Mouse (Mus musculus) ES-Bruce4 (cell line): ENCODE data around the gene Fam32a. TPM values are rescaled to one million over a fixed set of nuclear protein-coding genes. Genes with fewer than 3 reads are reported as not detected.

Experiments
- H3K27ac ChIP-seq: 2 replicates; pipeline ENCODE4 v1.5.1; 2012; ENCODE audit warnings: low read length, inconsistent platforms; ENCODE audit not compliant: insufficient read depth
- H3K27me3 ChIP-seq: 2 replicates; pipeline ENCODE4 v1.6.1; 2012; ENCODE audit warnings: mild to moderate bottlenecking, low read length, inconsistent platforms; ENCODE audit not compliant: control insufficient read depth, poor library complexity, insufficient read depth, severe bottlenecking
- H3K36me3 ChIP-seq: 2 replicates; pipeline ENCODE4 v1.6.1; 2012; ENCODE audit warnings: inconsistent platforms, mild to moderate bottlenecking, low read length, moderate library complexity; ENCODE audit not compliant: control insufficient read depth, poor library complexity, insufficient read depth, severe bottlenecking
- H3K4me1 ChIP-seq: one replicate; pipeline ENCODE4 v1.8.1; 2011; ENCODE audit warnings: low read length; ENCODE audit not compliant: control insufficient read depth, insufficient read depth
- H3K4me3 ChIP-seq: 2 replicates; pipeline ENCODE4 v1.5.1; 2011; ENCODE audit warnings: low read depth, mild to moderate bottlenecking, low read length
- H3K9ac ChIP-seq: 2 replicates; pipeline ENCODE4 v1.6.1; 2012; ENCODE audit warnings: low read depth, mild to moderate bottlenecking, inconsistent platforms; ENCODE audit not compliant: poor library complexity, severe bottlenecking
- H3K9me3 ChIP-seq: replicated peaks from 2 replicates; pipeline ENCODE4 v1.6.1; 2012; ENCODE audit warnings: mild to moderate bottlenecking, low read length, inconsistent platforms; ENCODE audit not compliant: control insufficient read depth, poor library complexity, insufficient read depth, severe bottlenecking
- CTCF ChIP-seq: IDR thresholded peaks from one replicate; pipeline ENCODE4 v1.8.1; 2011; ENCODE audit warnings: low read depth, low read length
- EP300 ChIP-seq: IDR thresholded peaks from 2 replicates; pipeline ENCODE4 v1.6.1; 2011; ENCODE audit warnings: low read depth, low read length; ENCODE audit not compliant: insufficient read depth
- POLR2A ChIP-seq: IDR thresholded peaks from one replicate; pipeline ENCODE4 v1.8.1; 2011; ENCODE audit warnings: low read length; ENCODE audit not compliant: insufficient read depth
- polyA plus RNA-seq: library from polyadenylated mRNA; stranded (reverse); fragments of >200 nt; gene quantifications from 2 replicates; pipeline ENCODE4 v1.2.4, GENCODE M21; 2011; ENCODE audit warnings: low read depth; ENCODE audit not compliant: missing spikeins, insufficient read depth, insufficient read length

Fam32a gene
- polyA plus RNA-seq, 1 experiment = 45.1 TPM

DNA sequence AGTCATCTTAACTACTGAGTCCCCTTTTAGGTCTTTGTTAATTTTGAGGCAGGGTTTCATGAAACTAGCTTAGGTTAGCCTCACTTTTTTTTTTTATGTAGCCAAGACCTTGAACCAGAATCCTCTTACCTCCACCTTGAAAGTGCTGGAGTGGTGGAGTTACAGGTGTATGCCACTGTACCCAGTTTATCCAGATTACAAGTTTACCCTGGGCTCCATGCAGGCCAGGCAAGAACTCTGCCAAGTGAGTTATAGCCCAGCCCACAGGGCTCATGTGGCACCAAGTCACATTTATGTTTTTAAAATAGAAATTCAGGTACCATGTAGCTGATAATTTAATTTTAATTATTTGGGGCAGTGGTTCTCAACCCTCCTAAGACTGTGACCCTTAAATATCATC is 41.9 kb downstream of the Fam32a start:
- TF ChIP-seq POLR2A (no peak), EP300 (no peak), CTCF (no peak)
- Histone ChIP-seq H3K27me3 (no peaks in the 10 kb centered on the region), H3K27ac (no peak overlapping the region)

DNA sequence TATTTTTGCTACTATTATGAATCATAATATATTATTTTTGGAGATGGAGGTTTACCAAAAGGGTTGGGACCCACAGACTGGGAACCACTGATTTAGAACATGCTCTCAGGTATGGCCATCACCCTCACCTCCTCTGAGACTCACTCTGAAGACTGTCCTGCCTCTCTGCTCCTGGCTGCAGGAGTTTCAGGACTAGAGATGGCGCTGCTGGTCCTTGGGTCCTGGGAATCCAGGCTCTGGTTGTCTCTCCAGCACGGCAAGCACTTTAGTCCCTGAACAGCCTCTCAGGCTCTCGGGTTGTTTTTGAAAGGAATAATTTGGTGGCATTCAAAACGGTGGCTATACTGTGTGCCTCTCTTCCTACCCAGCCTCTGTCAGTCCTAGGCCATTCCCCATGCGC is 42.3 kb downstream of the Fam32a start:
- Histone ChIP-seq H3K36me3 (no peaks in the 10 kb centered on the region), H3K27me3 (no peaks in the 10 kb centered on the region), H3K9me3 (no peaks in the 10 kb centered on the region), H3K9ac (no peak overlapping the region), H3K27ac (no peak overlapping the region), H3K4me1 (peaks cover 2% of the 10 kb centered on the region), H3K4me3 (no peak overlapping the region)
- peak; percentile 74 for TF ChIP-seq CTCF
- TF ChIP-seq EP300 = no peak
- no peak for TF ChIP-seq POLR2A

More for the DNA sequence above, 41.9 kb downstream of the Fam32a start:
- Histone ChIP-seq H3K4me1 (peaks cover 2% of the 10 kb centered on the region), H3K9me3 (no peaks in the 10 kb centered on the region), H3K36me3 (no peaks in the 10 kb centered on the region), H3K4me3 (no peak overlapping the region), H3K9ac (no peak overlapping the region)

DNA sequence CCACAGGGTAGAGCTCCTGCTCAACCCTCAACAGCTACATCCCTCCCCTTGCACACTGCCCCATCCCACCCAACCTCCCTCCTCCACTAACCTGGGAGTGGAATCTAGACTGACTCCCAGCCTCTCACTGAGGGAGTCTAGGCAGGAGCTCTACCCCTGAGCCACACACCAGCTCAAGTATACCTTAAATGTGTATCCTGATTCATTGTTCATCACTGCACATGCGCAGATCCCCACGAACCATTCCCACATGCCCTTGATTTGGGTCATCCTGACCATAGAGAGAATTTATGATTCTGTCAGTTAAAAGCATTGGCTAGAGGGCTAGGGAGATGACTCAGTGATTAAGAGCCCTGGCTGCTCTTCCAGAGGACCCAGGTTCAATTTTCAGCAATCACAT is 43.2 kb downstream of the Fam32a start:
- Histone ChIP-seq H3K9ac (no peak overlapping the region), H3K9me3 (no peaks in the 10 kb centered on the region), H3K4me3 (no peak overlapping the region), H3K36me3 (no peaks in the 10 kb centered on the region), H3K4me1 (peaks cover 2% of the 10 kb centered on the region), H3K27me3 (no peaks in the 10 kb centered on the region), H3K27ac (no peak overlapping the region)
- TF ChIP-seq POLR2A = no peak
- no peak for TF ChIP-seq CTCF
- no peak for TF ChIP-seq EP300

DNA sequence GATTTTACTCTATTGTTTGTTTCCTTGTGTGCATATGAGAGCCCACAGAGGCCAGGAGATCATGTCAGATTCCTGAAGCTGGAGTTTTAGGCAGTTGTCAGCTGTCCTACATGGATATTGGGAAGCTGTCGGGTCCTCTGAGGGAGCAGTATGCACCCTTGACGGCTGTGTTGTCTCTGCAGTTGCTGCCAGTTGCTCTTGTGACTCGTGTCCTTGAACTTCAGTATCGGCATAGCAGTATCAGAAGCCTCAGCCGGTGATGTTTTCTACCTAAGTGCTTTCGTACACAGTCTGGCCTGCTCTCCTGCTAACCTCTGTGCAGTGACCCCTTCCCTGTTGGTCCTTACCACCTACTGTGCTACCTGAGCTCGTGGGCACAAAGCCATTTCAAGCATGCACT is 43.9 kb downstream of the Fam32a start:
- H3K4me3 ChIP-seq = no peak overlapping the region
- H3K4me1 ChIP-seq = peaks cover 2% of the 10 kb centered on the region
- H3K36me3 ChIP-seq = no peaks in the 10 kb centered on the region
- no peak for TF ChIP-seq CTCF
- no peak for TF ChIP-seq POLR2A
- no peak overlapping the region for H3K9ac ChIP-seq
- no peaks in the 10 kb centered on the region for H3K9me3 ChIP-seq
- H3K27me3 ChIP-seq = no peaks in the 10 kb centered on the region
- H3K27ac ChIP-seq = no peak overlapping the region

DNA sequence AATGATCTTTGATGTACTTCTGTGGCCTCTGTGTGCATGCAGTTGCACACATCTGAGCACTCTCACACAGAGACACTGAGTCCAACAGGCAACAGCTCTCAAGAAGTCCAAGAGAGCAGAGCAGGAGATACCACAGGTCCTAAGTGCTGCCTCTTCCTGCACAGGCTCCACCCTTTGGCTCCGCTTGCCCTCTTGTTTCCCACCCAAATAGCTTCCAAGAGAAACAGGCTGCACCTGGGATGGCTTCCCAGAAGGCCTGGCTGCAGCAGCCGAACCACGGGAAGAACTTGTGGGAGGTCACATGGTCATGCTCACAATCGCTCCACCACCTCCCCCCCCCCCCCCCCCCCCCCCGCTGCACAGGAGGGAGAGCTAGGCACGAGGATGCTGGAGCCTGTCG is 45.8 kb downstream of the Fam32a start:
- no peak overlapping the region for H3K9ac ChIP-seq
- H3K27me3 ChIP-seq = no peaks in the 10 kb centered on the region
- H3K4me3 ChIP-seq = no peak overlapping the region
- H3K36me3 ChIP-seq = no peaks in the 10 kb centered on the region
- H3K4me1 ChIP-seq = peaks cover 2% of the 10 kb centered on the region
- TF ChIP-seq POLR2A (peak; percentile 29), CTCF (no peak), EP300 (no peak)
- H3K9me3 ChIP-seq = no peaks in the 10 kb centered on the region
- H3K27ac ChIP-seq = no peak overlapping the region

DNA sequence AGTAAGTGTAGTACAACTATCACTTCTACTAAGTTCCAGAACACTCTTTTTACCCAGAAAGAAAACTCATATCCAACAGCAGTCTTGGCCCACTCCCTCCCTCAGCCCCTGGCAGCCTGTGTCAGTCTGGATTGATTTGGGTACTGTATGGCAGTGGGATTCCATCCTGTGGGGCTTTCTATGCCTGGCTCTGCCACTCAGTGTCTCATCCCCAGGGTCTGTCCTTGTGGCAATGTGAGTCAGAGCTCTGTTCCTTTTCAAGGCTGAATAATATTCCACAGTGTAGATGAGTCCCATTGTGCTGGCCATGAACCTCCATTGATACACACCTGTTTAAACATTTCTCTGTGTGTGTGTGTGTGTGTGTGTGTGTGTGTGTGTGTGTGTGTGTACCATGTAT is 47.1 kb downstream of the Fam32a start:
- TF ChIP-seq CTCF = no peak
- no peak for TF ChIP-seq POLR2A
- no peak for TF ChIP-seq EP300
- Histone ChIP-seq H3K36me3 (no peaks in the 10 kb centered on the region), H3K9me3 (no peaks in the 10 kb centered on the region), H3K9ac (no peak overlapping the region), H3K27ac (no peak overlapping the region), H3K4me1 (peaks cover 2% of the 10 kb centered on the region), H3K4me3 (no peak overlapping the region), H3K27me3 (no peaks in the 10 kb centered on the region)
